Mouse (Mus musculus) left cerebral cortex, adult 9 months (tissue): ENCODE measurements at regions not wholly inside any gene's neighbourhood (a gene's known extent, or its start where the extent isn't known, plus 50 kb on each side); places are given as distances from the start of the nearest gene placed in this dataset.

Experiments
- DNase-seq, 2 experiments: peaks; one replicate each; pipeline ENCODE4 v3.0.0; 2022; ENCODE audit warnings: low spot score in 2 of 2

- no peak for DNase-seq
Measured at GRCm38 (mm10) chr9:116332485-116333118, 157.4 kb upstream of the Tgfbr2 start.

- DNase-seq = no peak
Measured at GRCm38 (mm10) chr9:116331406-116331805, 156.2 kb upstream of the Tgfbr2 start.

- no peak for DNase-seq
Measured at GRCm38 (mm10) chr9:116330796-116331195, 155.6 kb upstream of the Tgfbr2 start.

GRCm38 (mm10) chr9:116329147-116329546 lies 154.0 kb upstream of the Tgfbr2 start:
- no peak for DNase-seq

GRCm38 (mm10) chr9:116328201-116328600 lies 153.0 kb upstream of the Tgfbr2 start:
- no peak for DNase-seq

GRCm38 (mm10) chr9:116327080-116327479 lies 151.9 kb upstream of the Tgfbr2 start:
- DNase-seq = no peak

GRCm38 (mm10) chr9:116324971-116325370 lies 149.8 kb upstream of the Tgfbr2 start:
- no peak for DNase-seq

GRCm38 (mm10) chr9:116323871-116324721 lies 148.9 kb upstream of the Tgfbr2 start:
- DNase-seq = no peak

GRCm38 (mm10) chr9:116321908-116322307 lies 146.7 kb upstream of the Tgfbr2 start:
- no peak for DNase-seq

- DNase-seq = no peak
Measured at GRCm38 (mm10) chr9:116319421-116319820, 144.3 kb upstream of the Tgfbr2 start.

GRCm38 (mm10) chr9:116316582-116317095 lies 141.5 kb upstream of the Tgfbr2 start:
- DNase-seq = no peak

- DNase-seq = no peak
Measured at GRCm38 (mm10) chr9:116314803-116315202, 139.6 kb upstream of the Tgfbr2 start.

GRCm38 (mm10) chr9:116313932-116314790 lies 139.0 kb upstream of the Tgfbr2 start:
- no peak for DNase-seq

- DNase-seq = no peak
Measured at GRCm38 (mm10) chr9:116311364-116311763, 136.2 kb upstream of the Tgfbr2 start.

GRCm38 (mm10) chr9:116301602-116302001 lies 126.4 kb upstream of the Tgfbr2 start:
- no peak for DNase-seq

- no peak for DNase-seq
Measured at GRCm38 (mm10) chr9:116298791-116299190, 123.6 kb upstream of the Tgfbr2 start.

- no peak for DNase-seq
Measured at GRCm38 (mm10) chr9:116296349-116296748, 121.2 kb upstream of the Tgfbr2 start.

GRCm38 (mm10) chr9:116294073-116294472 lies 118.9 kb upstream of the Tgfbr2 start:
- DNase-seq = no peak

GRCm38 (mm10) chr9:116293110-116293509 lies 118.0 kb upstream of the Tgfbr2 start:
- DNase-seq = no peak

GRCm38 (mm10) chr9:116291624-116292023 lies 116.5 kb upstream of the Tgfbr2 start:
- DNase-seq = no peak

GRCm38 (mm10) chr9:116290896-116291295 lies 115.7 kb upstream of the Tgfbr2 start:
- DNase-seq = no peak
